In the genomic region with DNA sequence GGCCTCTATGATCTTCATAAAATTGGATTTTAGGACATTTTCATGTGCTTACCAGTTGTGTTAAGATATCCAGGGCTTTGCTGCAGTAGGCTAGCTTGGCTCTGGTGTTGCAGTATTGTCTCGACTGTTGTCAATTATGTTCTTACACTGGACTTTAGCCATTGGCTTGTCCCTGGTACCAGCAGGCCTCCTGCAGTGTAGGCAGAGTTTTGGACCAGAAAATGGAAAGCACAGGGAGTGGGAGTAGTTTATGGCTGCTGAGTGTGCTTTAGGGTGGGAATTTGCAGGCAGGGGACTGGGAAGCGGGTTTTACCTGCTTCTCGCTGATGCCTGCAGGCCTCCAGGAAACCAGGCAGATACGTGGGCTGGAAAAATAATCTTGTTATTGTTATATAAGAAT, we compare ENCODE assay signal across 8 mouse cellular contexts.
"Had no signal": no experiment of that assay in that cellular context is flagged by ENCODE, and none has a peak within 500 bp of the region (broad histone marks: within the 10 kb centered on the region; RNA-seq: fewer than 3 reads in every experiment).

No protein-coding gene starts in this region.

- DNase-seq: kidney, adult 2 months; kidney, postnatal 25 days; liver; liver, embryonic 13.5 days; liver, postnatal 0 days; lung, postnatal 14 days; retina, postnatal 1 day; thymus, postnatal 4 days had no signal
